ENCODE assay signal across 19 mouse cellular contexts in genomic region chr10:117127480-117127879, GRCm38 (mm10). TPM values are rescaled to one million over a fixed set of nuclear protein-coding genes. Genes with fewer than 3 reads are reported as not detected.
DNase-seq lines count a peak whose midpoint lies in the region; ATAC-seq and TF ChIP-seq lines count a peak whose summit lies in the region.
"Had no signal": no experiment of that assay in that cellular context is flagged by ENCODE, and none has a peak within 500 bp of the region (broad histone marks: within the 10 kb centered on the region; RNA-seq: fewer than 3 reads in every experiment).

No protein-coding gene starts in this region.

- no peak for DNase-seq in heart, postnatal 36 days
- DNase-seq in G1E (ENCODE audit: low spot score), result no peak
- peak; percentile 47 for DNase-seq in induced T-regulatory cell, adult 2 months (ENCODE audit: low read depth)
- DNase-seq in naive thymus-derived CD4-positive, alpha-beta T cell, adult 2 months (ENCODE audit: low read depth), result peak; percentile 41
- no peak for DNase-seq in thymus, postnatal 10 days (ENCODE audit: low spot score in 2 of 2)
- DNase-seq in lung, postnatal 0 days (ENCODE audit: low spot score), result no peak
- DNase-seq in testis, postnatal 14 days (ENCODE audit: low spot score), result no peak
- DNase-seq: B cell, adult 2 months; cerebellum, postnatal 10 days; gastrocnemius, postnatal 25 days; lung, postnatal 36 days; right cerebral cortex, adult 18-20 months had no signal

- no peak overlapping the region for H3K9ac ChIP-seq in heart, embryonic 13.5 days
- no peak overlapping the region for H3K9ac ChIP-seq in lung, postnatal 0 days (replicated peaks; ENCODE audit: low read depth)
- H3K9ac ChIP-seq: forebrain, embryonic 13.5 days; intestine, embryonic 15.5 days; liver, embryonic 14.5 days; midbrain, embryonic 13.5 days had no signal

- H3K4me2 ChIP-seq in heart, embryonic 13.5 days, result no peak overlapping the region
- H3K4me2 ChIP-seq in lung, postnatal 0 days (replicated peaks; ENCODE audit: low read depth, low read length), result no peak overlapping the region
- H3K4me2 ChIP-seq: forebrain, embryonic 13.5 days; intestine, embryonic 15.5 days; midbrain, embryonic 13.5 days had no signal

- no peak for TF ChIP-seq CTCF in G1E (IDR thresholded peaks at IDR 0.05; ENCODE audit: low read depth, low read length)
- TF ChIP-seq CTCF in lung, postnatal 0 days (IDR thresholded peaks at IDR 0.05), result no peak

- no peak for TF ChIP-seq EP300 in lung, postnatal 0 days (IDR thresholded peaks at IDR 0.05)

- intact Hi-C loops in heart, postnatal 36 days (cut with DNase I), result no loop called here

- WGBS in heart, embryonic 13.5 days, result 51% methylated on average over 2 of the region's 2 CpGs
- WGBS in lung, postnatal 0 days, result 55% methylated on average over 2 of the region's 2 CpGs

- H3K36me3 ChIP-seq in heart, embryonic 13.5 days, result peaks cover 13% of the 10 kb centered on the region
- H3K36me3 ChIP-seq in G1E (replicated peaks), result peaks cover 52% of the 10 kb centered on the region
- H3K36me3 ChIP-seq in lung, postnatal 0 days (ENCODE audit: insufficient read depth, low read length), result no peaks in the 10 kb centered on the region
- H3K36me3 ChIP-seq: intestine, embryonic 15.5 days had no signal

- peak overlapping the region; percentile 50 for H3K27ac ChIP-seq in heart, embryonic 13.5 days (replicated peaks)
- no peak overlapping the region for H3K27ac ChIP-seq in lung, postnatal 0 days (ENCODE audit: low read length)
- H3K27ac ChIP-seq: forebrain, embryonic 13.5 days; intestine, embryonic 15.5 days; liver, embryonic 14.5 days; midbrain, embryonic 13.5 days; stomach, postnatal 0 days had no signal

- no peaks in the 10 kb centered on the region for H3K9me3 ChIP-seq in heart, embryonic 13.5 days
- H3K9me3 ChIP-seq in G1E (replicated peaks), result 0 out of 2 replicates have a peak, but pooled peaks cover 2% of the 10 kb centered on the region
- no peaks in the 10 kb centered on the region for H3K9me3 ChIP-seq in lung, postnatal 0 days (ENCODE audit: low read length)
- H3K9me3 ChIP-seq: forebrain, embryonic 13.5 days; intestine, embryonic 15.5 days; midbrain, embryonic 13.5 days had no signal

- H3K4me3 ChIP-seq in heart, embryonic 13.5 days, result no peak overlapping the region
- H3K4me3 ChIP-seq in G1E (ENCODE audit: low read depth, low read length), result no peak overlapping the region
- H3K4me3 ChIP-seq in lung, postnatal 0 days (ENCODE audit: low read depth, low read length), result no peak overlapping the region
- H3K4me3 ChIP-seq: forebrain, embryonic 13.5 days; intestine, embryonic 15.5 days; midbrain, embryonic 13.5 days; myocyte had no signal

- H3K27me3 ChIP-seq in heart, embryonic 13.5 days (replicated peaks), result no peaks in the 10 kb centered on the region
- no peaks in the 10 kb centered on the region for H3K27me3 ChIP-seq in G1E (ENCODE audit: insufficient read depth, low read length)
- no peaks in the 10 kb centered on the region for H3K27me3 ChIP-seq in lung, postnatal 0 days (replicated peaks; ENCODE audit: insufficient read depth, low read length)
- H3K27me3 ChIP-seq: forebrain, embryonic 13.5 days; intestine, embryonic 15.5 days; midbrain, embryonic 13.5 days had no signal

- no peak for ATAC-seq in heart, embryonic 13.5 days (ENCODE audit: extremely low read depth, insufficient number of reproducible peaks, low FRiP score, low TSS enrichment)
- ATAC-seq in G1E (ENCODE audit: extremely low read depth, insufficient number of reproducible peaks, low FRiP score, poor library complexity, severe bottlenecking), result peak; percentile 51
- ATAC-seq in lung, postnatal 0 days, result no peak
- ATAC-seq: forebrain, embryonic 13.5 days; intestine, embryonic 15.5 days; midbrain, embryonic 13.5 days had no signal

- H3K4me1 ChIP-seq in heart, embryonic 13.5 days, result peaks cover 48% of the 10 kb centered on the region
- peaks cover 52% of the 10 kb centered on the region for H3K4me1 ChIP-seq in G1E (ENCODE audit: insufficient read depth, low read depth, low read length)
- 0 out of 2 replicates have a peak, but pooled peaks cover 7% of the 10 kb centered on the region for H3K4me1 ChIP-seq in lung, postnatal 0 days (ENCODE audit: insufficient read depth, low read depth, low read length)
- H3K4me1 ChIP-seq: forebrain, embryonic 13.5 days; intestine, embryonic 15.5 days had no signal

RNA-seq across cellular contexts. Expression of gene Frs2, which starts 20.9 kb away (rescaled TPM):
- 14.7 and 16.2 TPM in 2 replicates for polyA plus RNA-seq in heart, embryonic 13.5 days (2015; fragmentation: Nextera tagmentation; extraction: Ambion mirVana)
- total RNA-seq in heart, postnatal 36 days (2021), result 10 to 100 TPM; 16.2 to 17.7 TPM
- 105 and 107 TPM in 2 replicates for total RNA-seq in G1E (2014; fragmentation: Nextera tagmentation)
- 15.9 and 19.6 TPM in 2 replicates for total RNA-seq in G1E (2017)
- polyA plus RNA-seq in G1E (2012), result 12.8 and 16.6 TPM in 2 replicates
- polyA plus RNA-seq in lung, postnatal 0 days (2015; fragmentation: Nextera tagmentation; extraction: Ambion mirVana), result 18.8 and 21.9 TPM in 2 replicates

Comparison
In these comparisons a context has a peak if more than half of its experiments do, and no peak if none do; other contexts are left out.
1. DNase-seq: peak in induced T-regulatory cell, adult 2 months (single experiment) and naive thymus-derived CD4-positive, alpha-beta T cell, adult 2 months (single experiment); none in heart, postnatal 36 days (0 of 2), G1E (single experiment), thymus, postnatal 10 days (0 of 2), lung, postnatal 0 days (single experiment) and testis, postnatal 14 days (single experiment).